ENCODE assay signal across 1 mouse cellular context in genomic region chr10:82908526-82908925, GRCm38 (mm10).
TF ChIP-seq lines count a peak whose summit lies in the region.

No protein-coding gene starts in this region.

TF ChIP-seq in CH12.LX, 34 proteins besides CTCF, POLR2A, EP300 and RAD21 (continued from another document):
- TF ChIP-seq POLR2AphosphoS2 (IDR thresholded peaks at IDR 0.05; ENCODE audit: low read depth, low read length) = no peak
- TF ChIP-seq NELFE (IDR thresholded peaks at IDR 0.05; ENCODE audit: low read depth, low read length) = no peak
- TF ChIP-seq KAT2A (IDR thresholded peaks at IDR 0.05; ENCODE audit: insufficient replicate concordance, low read length) = no peak
- no peak for TF ChIP-seq RCOR1 (conservative IDR thresholded peaks at IDR 0.05; ENCODE audit: low read depth, low read length)
- TF ChIP-seq UBTF (IDR thresholded peaks at IDR 0.05; ENCODE audit: low read depth, low read length) = no peak
TF ChIP-seq in CH12.LX: peak in this region for 0.
